Comparison of ENCODE assay signal across 22 mouse cellular contexts in genomic region chr1:178991045-178991444, GRCm38 (mm10).
DNase-seq lines count a peak whose midpoint lies in the region; ATAC-seq and TF ChIP-seq lines count a peak whose summit lies in the region.
"Had no signal": no experiment of that assay in that cellular context is flagged by ENCODE, and none has a peak within 500 bp of the region (broad histone marks: within the 10 kb centered on the region; RNA-seq: fewer than 3 reads in every experiment).

No protein-coding gene starts in this region.

- no peak overlapping the region for H3K9ac ChIP-seq in midbrain, embryonic 11.5 days (ENCODE audit: low read length)
- no peak overlapping the region for H3K9ac ChIP-seq in midbrain, embryonic 16.5 days (ENCODE audit: low read depth, low read length)
- 0 out of 2 replicates have a peak overlapping the region, but pooled peaks have one; percentile 4 for H3K9ac ChIP-seq in embryonic facial prominence, embryonic 14.5 days (ENCODE audit: low read depth, low read length)
- H3K9ac ChIP-seq: embryonic facial prominence, embryonic 15.5 days; heart, embryonic 15.5 days; hindbrain, embryonic 13.5 days had no signal

- no peak for TF ChIP-seq CTCF in cerebellum, adult 2 months (IDR thresholded peaks at IDR 0.05; ENCODE audit: borderline replicate concordance, insufficient read depth, low read depth, low read length)

- peaks cover 34% of the 10 kb centered on the region for H3K4me1 ChIP-seq in cerebellum, adult 2 months (ENCODE audit: control insufficient read depth, insufficient read depth, low read length)
- no peaks in the 10 kb centered on the region for H3K4me1 ChIP-seq in midbrain, embryonic 11.5 days (ENCODE audit: control insufficient read depth, insufficient read depth, low read length)
- H3K4me1 ChIP-seq in midbrain, embryonic 16.5 days (ENCODE audit: control insufficient read depth, insufficient read depth, low read length): peaks cover 6% of the 10 kb centered on the region; the same call in 1 of the 2 replicates
- H3K4me1 ChIP-seq in embryonic facial prominence, embryonic 14.5 days (ENCODE audit: control insufficient read depth, insufficient read depth, low read length): peaks cover 13% of the 10 kb centered on the region; the same call in 1 of the 2 replicates

- no peaks in the 10 kb centered on the region for H3K36me3 ChIP-seq in midbrain, embryonic 11.5 days (ENCODE audit: control insufficient read depth, insufficient read depth, low read length)
- H3K36me3 ChIP-seq in midbrain, embryonic 16.5 days (ENCODE audit: control insufficient read depth, insufficient read depth, low read length): no peaks in the 10 kb centered on the region
- no peaks in the 10 kb centered on the region for H3K36me3 ChIP-seq in embryonic facial prominence, embryonic 14.5 days (ENCODE audit: control insufficient read depth, insufficient read depth, low read length)
- H3K36me3 ChIP-seq: embryonic facial prominence, embryonic 15.5 days; forebrain, embryonic 10.5 days; heart, embryonic 15.5 days; hindbrain, embryonic 13.5 days had no signal

- no peak overlapping the region for H3K4me2 ChIP-seq in midbrain, embryonic 11.5 days
- H3K4me2 ChIP-seq in midbrain, embryonic 16.5 days (ENCODE audit: low read length): no peak overlapping the region
- no peak overlapping the region for H3K4me2 ChIP-seq in embryonic facial prominence, embryonic 14.5 days (ENCODE audit: low read depth, low read length)
- H3K4me2 ChIP-seq: embryonic facial prominence, embryonic 15.5 days; heart, embryonic 11.5 days; heart, embryonic 15.5 days; hindbrain, embryonic 13.5 days had no signal

- H3K9me3 ChIP-seq in midbrain, embryonic 11.5 days (ENCODE audit: control insufficient read depth, low read length): no peaks in the 10 kb centered on the region
- no peaks in the 10 kb centered on the region for H3K9me3 ChIP-seq in midbrain, embryonic 16.5 days (replicated peaks; ENCODE audit: control insufficient read depth, low read length, poor library complexity, severe bottlenecking)
- no peaks in the 10 kb centered on the region for H3K9me3 ChIP-seq in embryonic facial prominence, embryonic 14.5 days (ENCODE audit: control insufficient read depth, low read length)
- H3K9me3 ChIP-seq: embryonic facial prominence, embryonic 15.5 days; forebrain, embryonic 10.5 days; heart, embryonic 15.5 days; hindbrain, embryonic 13.5 days had no signal

- H3K4me3 ChIP-seq in cerebellum, adult 2 months (replicated peaks; ENCODE audit: insufficient read depth, low read depth, low read length): no peak overlapping the region
- H3K4me3 ChIP-seq in midbrain, embryonic 11.5 days (ENCODE audit: low read depth, low read length): no peak overlapping the region
- H3K4me3 ChIP-seq in midbrain, embryonic 16.5 days (ENCODE audit: low read depth, low read length): no peak overlapping the region
- H3K4me3 ChIP-seq in embryonic facial prominence, embryonic 14.5 days (ENCODE audit: low read depth, low read length): no peak overlapping the region
- H3K4me3 ChIP-seq: embryonic facial prominence, embryonic 15.5 days; erythroblast, embryonic 14.5 days; forebrain, embryonic 10.5 days; heart, embryonic 15.5 days; hindbrain, embryonic 13.5 days had no signal

- no peak for TF ChIP-seq POLR2A in cerebellum, adult 2 months (IDR thresholded peaks at IDR 0.05; ENCODE audit: borderline replicate concordance, insufficient read depth, low read length)

- 41% methylated on average over 6 of the region's 6 CpGs for WGBS in cerebellum, adult 2 months
- WGBS in midbrain, embryonic 11.5 days: 69% methylated on average over 6 of the region's 6 CpGs
- WGBS in midbrain, embryonic 16.5 days: 64% methylated on average over 6 of the region's 6 CpGs
- WGBS in embryonic facial prominence, embryonic 14.5 days: 77% methylated on average over 6 of the region's 6 CpGs

- H3K27me3 ChIP-seq in cerebellum, adult 2 months (ENCODE audit: control insufficient read depth, insufficient read depth, low read length): no peaks in the 10 kb centered on the region
- H3K27me3 ChIP-seq in midbrain, embryonic 11.5 days (ENCODE audit: control insufficient read depth, insufficient read depth, low read length): no peaks in the 10 kb centered on the region
- no peaks in the 10 kb centered on the region for H3K27me3 ChIP-seq in midbrain, embryonic 16.5 days (ENCODE audit: control insufficient read depth, insufficient read depth, low read depth, low read length)
- H3K27me3 ChIP-seq in embryonic facial prominence, embryonic 14.5 days (replicated peaks; ENCODE audit: control insufficient read depth, insufficient read depth, low read length): no peaks in the 10 kb centered on the region
- H3K27me3 ChIP-seq: CH12.LX; embryonic facial prominence, embryonic 15.5 days; heart, embryonic 15.5 days; hindbrain, embryonic 13.5 days; Patski had no signal

- H3K27ac ChIP-seq in cerebellum, adult 2 months (ENCODE audit: insufficient read depth, low read length): 0 out of 2 replicates have a peak overlapping the region, but pooled peaks have one; percentile 47
- no peak overlapping the region for H3K27ac ChIP-seq in midbrain, embryonic 11.5 days (ENCODE audit: low read depth, low read length)
- H3K27ac ChIP-seq in midbrain, embryonic 16.5 days (ENCODE audit: low read length): no peak overlapping the region
- no peak overlapping the region for H3K27ac ChIP-seq in embryonic facial prominence, embryonic 14.5 days (replicated peaks; ENCODE audit: low read depth, low read length)
- H3K27ac ChIP-seq: embryonic facial prominence, embryonic 15.5 days; forebrain, embryonic 10.5 days; heart, embryonic 15.5 days; hindbrain, postnatal 0 days had no signal

- DNase-seq in cerebellum, adult 2 months: peak; percentile 63 to 76
- no peak for DNase-seq in cerebellum, adult 11 months
- DNase-seq in midbrain, embryonic 11.5 days (ENCODE audit: low spot score, missing footprints): peak; percentile 51
- no peak for DNase-seq in embryonic facial prominence, embryonic 14.5 days (ENCODE audit: low spot score)
- DNase-seq in frontal cortex, adult 2 months (ENCODE audit: extremely low spot score in 1 of 2, low spot score in 1 of 2): no peak
- DNase-seq: adrenal gland, postnatal 14 days; gastrocnemius, postnatal 36 days; heart, adult 11 months; heart, postnatal 14 days; kidney, adult 11 months had no signal

- ATAC-seq in midbrain, embryonic 11.5 days (ENCODE audit: low FRiP score): no peak
- no peak for ATAC-seq in midbrain, embryonic 16.5 days
- no peak for ATAC-seq in embryonic facial prominence, embryonic 14.5 days (ENCODE audit: low read depth)
- ATAC-seq: activated CD4-positive, CD25-positive, alpha-beta regulatory T cell, adult 4 months; forebrain, embryonic 14.5 days; hindbrain, postnatal 0 days; Patski had no signal

Comparison
In these comparisons a context has a peak if more than half of its experiments do, and no peak if none do; other contexts are left out.
1. DNase-seq: peak in cerebellum, adult 2 months (2 of 2) and midbrain, embryonic 11.5 days (single experiment); none in cerebellum, adult 11 months (single experiment), embryonic facial prominence, embryonic 14.5 days (single experiment) and frontal cortex, adult 2 months (0 of 2).